Mouse (Mus musculus) spleen, adult 2 months (tissue): ENCODE data around the gene Taf15.

ENCODE experiments used
- CTCF ChIP-seq: fragments of 200-500 bp; IDR thresholded peaks from 2 replicates; pipeline ENCODE4 v1.5.1; 2011; ENCODE audit warnings: mild to moderate bottlenecking, inconsistent platforms; ENCODE audit not compliant: insufficient read depth, insufficient read length, insufficient replicate concordance; ENCODE audit errors: extremely low read depth
- POLR2A ChIP-seq: fragments of 200-500 bp; IDR thresholded peaks from 2 replicates; pipeline ENCODE4 v1.6.1; 2011; ENCODE audit warnings: low read depth, low read length, inconsistent platforms

- TF ChIP-seq CTCF (no peak), POLR2A (no peak)
Measured at GRCm38 (mm10) chr11:83534143-83534542, 61.3 kb downstream of the Taf15 start.
